Mouse (Mus musculus): ENCODE results near the gene Spink8.

The Spink8 gene

GRCm38 (mm10) chr9:109807898-109808297 is 4.2 kb upstream of the Spink8 start:
- Histone ChIP-seq H3K4me3 (replicated peaks; ENCODE audit: low read length) (no peak overlapping the region), H3K36me3 (ENCODE audit: insufficient read depth, low read length) (no peaks in the 10 kb centered on the region), H3K9me3 (ENCODE audit: low read length) (peaks cover 19% of the 10 kb centered on the region), H3K27me3 (ENCODE audit: insufficient read depth, low read length) (no peaks in the 10 kb centered on the region), H3K4me1 (replicated peaks; ENCODE audit: low read depth, low read length) (no peaks in the 10 kb centered on the region; the same call in 1 of the 2 replicates)
- TF ChIP-seq POU5F1 (IDR thresholded peaks at IDR 0.05; ENCODE audit: borderline replicate concordance, low read length) (no peak), NANOG (IDR thresholded peaks at IDR 0.05; ENCODE audit: borderline replicate concordance, low read length) (no peak), CTCF (conservative IDR thresholded peaks at IDR 0.05; ENCODE audit: low read length) (no peak)

GRCm38 (mm10) chr9:109813424-109813823 is 1.3 kb downstream of the Spink8 start:
- no peaks in the 10 kb centered on the region; the same call in 1 of the 2 replicates for H3K4me1 ChIP-seq (replicated peaks; ENCODE audit: low read depth, low read length)
- TF ChIP-seq POU5F1 (IDR thresholded peaks at IDR 0.05; ENCODE audit: borderline replicate concordance, low read length) (no peak), NANOG (IDR thresholded peaks at IDR 0.05; ENCODE audit: borderline replicate concordance, low read length) (no peak), CTCF (conservative IDR thresholded peaks at IDR 0.05; ENCODE audit: low read length) (no peak)
- no peaks in the 10 kb centered on the region for H3K27me3 ChIP-seq (ENCODE audit: insufficient read depth, low read length)
- no peaks in the 10 kb centered on the region for H3K36me3 ChIP-seq (ENCODE audit: insufficient read depth, low read length)
- H3K9me3 ChIP-seq (ENCODE audit: low read length) = no peaks in the 10 kb centered on the region
- no peak overlapping the region for H3K4me3 ChIP-seq (replicated peaks; ENCODE audit: low read length)

- H3K4me1 ChIP-seq (replicated peaks; ENCODE audit: low read depth, low read length) = no peaks in the 10 kb centered on the region
- H3K27me3 ChIP-seq (ENCODE audit: insufficient read depth, low read length) = no peaks in the 10 kb centered on the region
- H3K9me3 ChIP-seq (ENCODE audit: low read length) = no peaks in the 10 kb centered on the region
- H3K4me3 ChIP-seq (replicated peaks; ENCODE audit: low read length) = no peak overlapping the region
- no peaks in the 10 kb centered on the region for H3K36me3 ChIP-seq (ENCODE audit: insufficient read depth, low read length)
- no peak for TF ChIP-seq NANOG (IDR thresholded peaks at IDR 0.05; ENCODE audit: borderline replicate concordance, low read length)
- no peak for TF ChIP-seq CTCF (conservative IDR thresholded peaks at IDR 0.05; ENCODE audit: low read length)
- no peak for TF ChIP-seq POU5F1 (IDR thresholded peaks at IDR 0.05; ENCODE audit: borderline replicate concordance, low read length)
These were observed 4.3 kb downstream of the Spink8 start for GRCm38 (mm10) chr9:109816341-109816740.

GRCm38 (mm10) chr9:109825739-109826138 is 13.7 kb downstream of the Spink8 start:
- Histone ChIP-seq H3K27me3 (ENCODE audit: insufficient read depth, low read length) (no peaks in the 10 kb centered on the region), H3K9me3 (ENCODE audit: low read length) (no peaks in the 10 kb centered on the region), H3K36me3 (ENCODE audit: insufficient read depth, low read length) (peaks cover 5% of the 10 kb centered on the region), H3K4me1 (replicated peaks; ENCODE audit: low read depth, low read length) (no peaks in the 10 kb centered on the region), H3K4me3 (replicated peaks; ENCODE audit: low read length) (no peak overlapping the region)
- TF ChIP-seq NANOG (IDR thresholded peaks at IDR 0.05; ENCODE audit: borderline replicate concordance, low read length) = no peak
- TF ChIP-seq POU5F1 (IDR thresholded peaks at IDR 0.05; ENCODE audit: borderline replicate concordance, low read length) = no peak
- no peak for TF ChIP-seq CTCF (conservative IDR thresholded peaks at IDR 0.05; ENCODE audit: low read length)

- Histone ChIP-seq H3K4me1 (replicated peaks; ENCODE audit: low read depth, low read length) (no peaks in the 10 kb centered on the region), H3K9me3 (ENCODE audit: low read length) (no peaks in the 10 kb centered on the region), H3K27me3 (ENCODE audit: insufficient read depth, low read length) (no peaks in the 10 kb centered on the region), H3K36me3 (ENCODE audit: insufficient read depth, low read length) (peaks cover 5% of the 10 kb centered on the region), H3K4me3 (replicated peaks; ENCODE audit: low read length) (no peak overlapping the region)
- no peak for TF ChIP-seq CTCF (conservative IDR thresholded peaks at IDR 0.05; ENCODE audit: low read length)
- no peak for TF ChIP-seq POU5F1 (IDR thresholded peaks at IDR 0.05; ENCODE audit: borderline replicate concordance, low read length)
- no peak for TF ChIP-seq NANOG (IDR thresholded peaks at IDR 0.05; ENCODE audit: borderline replicate concordance, low read length)
These were observed 14.1 kb downstream of the Spink8 start for GRCm38 (mm10) chr9:109826181-109826580.

- H3K4me1 ChIP-seq (replicated peaks; ENCODE audit: low read depth, low read length) = peaks cover 7% of the 10 kb centered on the region
- H3K4me3 ChIP-seq (replicated peaks; ENCODE audit: low read length) = peak within 1 kb of the TSS; percentile 90
- no peaks in the 10 kb centered on the region for H3K9me3 ChIP-seq (ENCODE audit: low read length)
- no peaks in the 10 kb centered on the region for H3K27me3 ChIP-seq (ENCODE audit: insufficient read depth, low read length)
- peaks cover 30% of the 10 kb centered on the region for H3K36me3 ChIP-seq (ENCODE audit: insufficient read depth, low read length)
- TF ChIP-seq CTCF (conservative IDR thresholded peaks at IDR 0.05; ENCODE audit: low read length) = peak; percentile 64
- TF ChIP-seq POU5F1 (IDR thresholded peaks at IDR 0.05; ENCODE audit: borderline replicate concordance, low read length) = no peak
- TF ChIP-seq NANOG (IDR thresholded peaks at IDR 0.05; ENCODE audit: borderline replicate concordance, low read length) = no peak
These were observed 20.5 kb downstream of the Spink8 start, which contains the start of gene Nme6 for GRCm38 (mm10) chr9:109832391-109833087. Gene Nme6, plus strand, starts transcription at chr9:109832749.

GRCm38 (mm10) chr9:109833088-109833412 is 21.0 kb downstream of the Spink8 start:
- H3K9me3 ChIP-seq (ENCODE audit: low read length) = no peaks in the 10 kb centered on the region
- peaks cover 7% of the 10 kb centered on the region for H3K4me1 ChIP-seq (replicated peaks; ENCODE audit: low read depth, low read length)
- peak overlapping the region; percentile 90 for H3K4me3 ChIP-seq (replicated peaks; ENCODE audit: low read length)
- H3K27me3 ChIP-seq (ENCODE audit: insufficient read depth, low read length) = no peaks in the 10 kb centered on the region
- peaks cover 30% of the 10 kb centered on the region for H3K36me3 ChIP-seq (ENCODE audit: insufficient read depth, low read length)
- no peak for TF ChIP-seq CTCF (conservative IDR thresholded peaks at IDR 0.05; ENCODE audit: low read length)
- TF ChIP-seq POU5F1 (IDR thresholded peaks at IDR 0.05; ENCODE audit: borderline replicate concordance, low read length) = no peak
- no peak for TF ChIP-seq NANOG (IDR thresholded peaks at IDR 0.05; ENCODE audit: borderline replicate concordance, low read length)

- Histone ChIP-seq H3K4me1 (replicated peaks; ENCODE audit: low read depth, low read length) (no peaks in the 10 kb centered on the region), H3K27me3 (ENCODE audit: insufficient read depth, low read length) (peaks cover 2% of the 10 kb centered on the region; the same call in 1 of the 2 replicates), H3K36me3 (ENCODE audit: insufficient read depth, low read length) (peaks cover under 1% of the 10 kb centered on the region; the same call in 1 of the 2 replicates), H3K9me3 (ENCODE audit: low read length) (no peaks in the 10 kb centered on the region), H3K4me3 (replicated peaks; ENCODE audit: low read length) (no peak within 1 kb of the TSS)
- TF ChIP-seq CTCF (conservative IDR thresholded peaks at IDR 0.05; ENCODE audit: low read length) (no peak), POU5F1 (IDR thresholded peaks at IDR 0.05; ENCODE audit: borderline replicate concordance, low read length) (no peak), NANOG (IDR thresholded peaks at IDR 0.05; ENCODE audit: borderline replicate concordance, low read length) (no peak)
These were observed 37.3 kb downstream of the Spink8 start, which contains the start of gene Camp for GRCm38 (mm10) chr9:109849312-109849758. Gene Camp, minus strand, starts transcription at chr9:109849617.

All from E14TG2a.4 (cell line).